Mouse (Mus musculus) hindbrain, embryonic 11.5 days (tissue): Measurements from ENCODE around the gene Zfp831. TPM values are rescaled to one million over a fixed set of nuclear protein-coding genes. Genes with fewer than 3 reads are reported as not detected.

Experiments used
- ATAC-seq: fragments of 200-750 bp; cut with Nextera tagmentation; 2 replicates; pipeline ENCODE4 v1.8.0; 2017; ENCODE audit warnings: mild to moderate bottlenecking, moderate TSS enrichment, moderate library complexity; ENCODE audit not compliant: low FRiP score
- DNase-seq: peaks from one replicate; pipeline ENCODE4 v3.0.0-alpha.2; 2015; ENCODE audit warnings: low spot score
- H3K27ac ChIP-seq: fragments of 300-500 bp; sonication (generic); 2 replicates; pipeline ENCODE4 v1.5.1; 2014; ENCODE audit warnings: mild to moderate bottlenecking, low read depth, low read length
- H3K27me3 ChIP-seq: fragments of 300-500 bp; sonication (generic); 2 replicates; pipeline ENCODE4 v1.6.1; 2014; ENCODE audit warnings: mild to moderate bottlenecking, low read length, moderate library complexity, mixed read lengths; ENCODE audit not compliant: control insufficient read depth, insufficient read depth
- H3K36me3 ChIP-seq: fragments of 300-500 bp; sonication (generic); 2 replicates; pipeline ENCODE4 v1.6.1; 2014; ENCODE audit warnings: mild to moderate bottlenecking, low read length, moderate library complexity, mixed read lengths; ENCODE audit not compliant: control insufficient read depth, insufficient read depth
- H3K4me1 ChIP-seq: fragments of 300-500 bp; sonication (generic); replicated peaks from 2 replicates; pipeline ENCODE4 v1.6.1; 2014; ENCODE audit warnings: low read length, mixed read lengths; ENCODE audit not compliant: control insufficient read depth, insufficient read depth
- H3K4me2 ChIP-seq: fragments of 300-500 bp; sonication (generic); replicated peaks from 2 replicates; pipeline ENCODE4 v1.6.1; 2014; ENCODE audit warnings: mild to moderate bottlenecking, low read depth, low read length
- H3K4me3 ChIP-seq: fragments of 300-500 bp; sonication (generic); 2 replicates; pipeline ENCODE4 v1.5.1; 2014; ENCODE audit warnings: low read depth, low read length
- H3K9ac ChIP-seq: fragments of 300-500 bp; sonication (generic); 2 replicates; pipeline ENCODE4 v1.6.1; 2014; ENCODE audit warnings: low read depth, low read length
- H3K9me3 ChIP-seq: fragments of 300-500 bp; sonication (generic); 2 replicates; pipeline ENCODE4 v1.6.1; 2016; ENCODE audit warnings: low read length; ENCODE audit not compliant: control insufficient read depth
- WGBS: fragments of 180-500 bp; shearing (Covaris S2); extraction: QIAGEN DNeasy Blood & Tissue Kit; methylation state at CpG from one replicate; pipeline ENCODE4 v1.1.7; 2014; 5-methylcytosine and 5-hydroxymethylcytosine counted together
- polyA plus RNA-seq: library from polyadenylated mRNA; unstranded; fragments of >200 nt; fragmentation: Nextera tagmentation; extraction: Ambion mirVana; gene quantifications from 2 replicates; pipeline ENCODE4 v1.2.1, GENCODE M21; 2014

The Zfp831 gene
- polyA plus RNA-seq, 1 experiment from 2014 or later, result not detected

DNA sequence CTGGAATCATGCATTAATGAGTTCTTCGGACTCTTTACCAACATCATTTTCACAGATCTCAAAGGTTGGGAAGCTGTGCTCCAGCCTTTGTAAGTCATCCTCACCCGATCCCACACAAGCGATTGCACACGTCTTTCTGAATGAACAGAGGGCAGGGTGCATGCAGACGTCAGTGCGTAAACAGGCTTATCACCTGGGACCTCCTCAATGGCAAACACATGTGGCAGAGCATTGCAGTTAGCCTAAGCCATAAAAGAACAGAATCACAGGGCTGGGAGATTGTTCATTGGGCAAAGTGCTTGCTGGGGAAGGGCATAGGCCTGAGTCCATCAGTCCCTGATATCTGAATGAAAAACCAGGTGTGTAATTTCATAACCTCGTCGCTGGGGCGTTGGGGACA is 17.0 kb downstream of the Zfp831 start:
- Histone ChIP-seq H3K4me1 (no peaks in the 10 kb centered on the region), H3K27ac (no peak overlapping the region), H3K4me2 (no peak overlapping the region), H3K4me3 (no peak overlapping the region), H3K9me3 (no peaks in the 10 kb centered on the region), H3K36me3 (no peaks in the 10 kb centered on the region), H3K27me3 (no peaks in the 10 kb centered on the region), H3K9ac (no peak overlapping the region)
- DNase-seq (no peak), ATAC-seq (no peak)
- 82% methylated on average over 9 of the region's 9 CpGs for WGBS

- Histone ChIP-seq H3K27me3 (no peaks in the 10 kb centered on the region), H3K9ac (no peak overlapping the region), H3K36me3 (no peaks in the 10 kb centered on the region), H3K27ac (no peak overlapping the region), H3K4me2 (no peak overlapping the region), H3K4me3 (no peak overlapping the region), H3K4me1 (no peaks in the 10 kb centered on the region), H3K9me3 (no peaks in the 10 kb centered on the region)
- no peak for DNase-seq
- 47% methylated on average over 7 of the region's 7 CpGs for WGBS
- ATAC-seq, result peak; percentile 42
Measured at GRCm38 (mm10) chr2:174661436-174662171, 18.3 kb downstream of the Zfp831 start.

DNA sequence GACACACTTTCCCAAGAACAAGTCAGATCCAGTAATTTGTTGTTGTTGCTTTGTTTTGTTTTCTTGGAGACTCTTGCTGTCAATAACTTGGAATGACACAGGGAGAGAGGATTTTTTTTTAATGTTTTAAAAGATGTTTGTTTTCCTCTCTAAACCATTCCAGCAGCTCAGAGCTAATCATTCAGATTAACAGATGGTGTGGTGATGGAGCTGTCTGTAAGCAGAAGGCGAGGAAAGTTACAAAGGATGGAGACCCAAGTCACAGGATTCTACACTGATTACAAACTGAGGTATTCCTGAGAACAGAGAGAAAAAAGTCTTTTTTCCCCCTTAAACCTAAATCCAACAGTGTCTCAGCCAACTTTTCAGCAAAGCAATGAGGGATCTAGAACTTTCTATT is 19.3 kb downstream of the Zfp831 start:
- Histone ChIP-seq H3K9ac (no peak overlapping the region), H3K27me3 (no peaks in the 10 kb centered on the region), H3K9me3 (no peaks in the 10 kb centered on the region), H3K4me3 (no peak overlapping the region), H3K27ac (no peak overlapping the region), H3K4me2 (no peak overlapping the region), H3K4me1 (no peaks in the 10 kb centered on the region), H3K36me3 (no peaks in the 10 kb centered on the region)
- ATAC-seq (no peak), DNase-seq (no peak)
- WGBS, result 83% methylated on average over 1 of the region's 1 CpGs

DNA sequence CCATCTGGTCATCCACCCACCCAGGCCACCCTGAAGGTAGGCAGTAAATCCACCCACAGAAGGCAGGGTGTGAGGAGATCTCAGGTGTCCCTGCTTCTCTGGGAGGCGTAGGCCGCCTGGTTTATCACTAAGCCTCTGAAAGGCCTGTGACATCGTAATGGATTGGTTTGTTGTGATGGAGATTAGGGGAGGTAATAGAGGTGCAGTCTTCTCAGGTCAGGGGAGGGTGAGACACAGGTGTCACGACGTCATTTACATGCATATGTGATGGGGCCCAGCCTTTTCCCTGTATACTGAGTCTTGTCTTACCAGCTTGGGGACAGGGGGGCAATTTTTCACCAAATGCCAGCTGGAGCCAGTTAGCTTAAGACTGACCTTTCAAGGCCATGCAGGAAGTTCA is 22.1 kb downstream of the Zfp831 start:
- no peaks in the 10 kb centered on the region for H3K9me3 ChIP-seq
- H3K9ac ChIP-seq, result no peak overlapping the region
- H3K36me3 ChIP-seq, result no peaks in the 10 kb centered on the region
- DNase-seq, result no peak
- H3K27ac ChIP-seq, result no peak overlapping the region
- no peak overlapping the region for H3K4me2 ChIP-seq
- H3K27me3 ChIP-seq, result no peaks in the 10 kb centered on the region
- H3K4me1 ChIP-seq, result no peaks in the 10 kb centered on the region
- ATAC-seq, result no peak
- 36% methylated on average over 5 of the region's 5 CpGs for WGBS
- no peak overlapping the region for H3K4me3 ChIP-seq

DNA sequence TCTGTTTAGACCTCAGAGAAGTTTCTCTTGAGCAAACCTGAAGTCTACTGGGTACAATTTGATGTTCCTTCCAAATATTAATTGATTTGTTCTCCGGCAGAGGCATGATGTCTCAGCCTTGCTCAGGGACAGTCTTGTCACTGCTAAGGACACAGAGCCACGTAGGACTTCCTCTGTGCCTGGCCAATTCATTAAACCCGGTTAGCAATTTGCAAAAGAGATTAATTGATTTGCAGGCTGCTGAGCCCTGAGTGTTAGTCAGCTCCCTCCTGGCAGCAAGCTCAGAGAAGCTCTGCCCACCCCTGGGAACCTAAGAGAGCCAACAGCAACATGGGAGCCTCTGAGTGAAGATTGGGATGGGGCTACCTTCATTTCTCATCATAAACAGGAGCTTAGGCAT is 25.5 kb downstream of the Zfp831 start:
- H3K27me3 ChIP-seq, result peaks cover 10% of the 10 kb centered on the region; the same call in 1 of the 2 replicates
- H3K4me2 ChIP-seq, result no peak overlapping the region
- ATAC-seq, result no peak
- H3K9ac ChIP-seq, result no peak overlapping the region
- 0 out of 2 replicates have a peak, but pooled peaks cover 3% of the 10 kb centered on the region for H3K4me1 ChIP-seq
- H3K9me3 ChIP-seq, result no peaks in the 10 kb centered on the region
- H3K27ac ChIP-seq, result no peak overlapping the region
- WGBS, result 66% methylated on average over 3 of the region's 3 CpGs
- no peak for DNase-seq
- no peaks in the 10 kb centered on the region for H3K36me3 ChIP-seq
- no peak overlapping the region for H3K4me3 ChIP-seq

DNA sequence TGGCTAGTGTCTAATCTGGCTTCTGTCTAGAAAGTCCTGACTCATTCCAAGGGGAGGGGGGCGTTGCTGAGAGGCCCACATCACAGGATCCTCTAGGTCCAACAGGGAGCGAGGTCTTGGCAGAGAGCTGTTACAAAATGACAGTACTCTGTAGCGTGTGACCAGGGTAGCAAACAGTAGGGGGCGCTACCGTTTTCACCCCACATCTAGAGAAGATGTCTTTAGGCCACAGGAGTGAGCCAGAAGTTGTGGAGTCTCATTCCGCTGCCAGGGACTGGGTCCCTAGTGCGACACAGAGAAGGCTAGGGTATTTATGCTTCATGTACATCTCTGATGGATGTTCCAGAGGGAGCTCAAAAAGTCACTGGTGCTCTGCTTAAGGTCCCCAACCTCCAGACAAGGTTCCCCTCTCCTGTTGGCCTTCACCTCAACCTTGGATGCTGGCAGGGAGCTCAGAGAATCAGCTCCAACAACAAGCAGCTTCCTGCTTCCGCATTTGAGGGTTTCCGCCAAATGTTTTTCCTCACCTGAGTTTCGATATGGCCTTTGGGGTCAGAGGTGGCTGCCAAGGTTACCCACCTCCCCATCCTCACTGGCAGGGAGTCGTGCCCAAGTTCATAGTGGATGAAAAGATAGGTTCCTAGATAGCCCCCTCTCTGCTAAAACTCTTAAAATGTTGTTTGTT is 29.3 kb downstream of the Zfp831 start:
- Histone ChIP-seq H3K9ac (no peak overlapping the region), H3K4me1 (0 out of 2 replicates have a peak, but pooled peaks cover 3% of the 10 kb centered on the region), H3K4me3 (no peak overlapping the region), H3K9me3 (no peaks in the 10 kb centered on the region), H3K27me3 (peaks cover 10% of the 10 kb centered on the region; the same call in 1 of the 2 replicates), H3K27ac (no peak overlapping the region), H3K4me2 (peak overlapping the region; percentile 61; the same call in 1 of the 2 replicates), H3K36me3 (no peaks in the 10 kb centered on the region)
- WGBS, result 23% methylated on average over 11 of the region's 11 CpGs
- DNase-seq, result peak; percentile 28
- no peak for ATAC-seq

- no peaks in the 10 kb centered on the region for H3K9me3 ChIP-seq
- peak overlapping the region; percentile 31 for H3K4me3 ChIP-seq
- H3K4me2 ChIP-seq, result peak overlapping the region; percentile 61
- H3K9ac ChIP-seq, result peak overlapping the region; percentile 54
- 1% methylated on average over 25 of the region's 25 CpGs for WGBS
- peak; percentile 96 for DNase-seq
- no peak overlapping the region for H3K27ac ChIP-seq
- peaks cover 10% of the 10 kb centered on the region; the same call in 1 of the 2 replicates for H3K27me3 ChIP-seq
- 0 out of 2 replicates have a peak, but pooled peaks cover 3% of the 10 kb centered on the region for H3K4me1 ChIP-seq
- no peaks in the 10 kb centered on the region for H3K36me3 ChIP-seq
- ATAC-seq, result peak; percentile 91
Measured at GRCm38 (mm10) chr2:174673592-174674286, 30.4 kb downstream of the Zfp831 start.

DNA sequence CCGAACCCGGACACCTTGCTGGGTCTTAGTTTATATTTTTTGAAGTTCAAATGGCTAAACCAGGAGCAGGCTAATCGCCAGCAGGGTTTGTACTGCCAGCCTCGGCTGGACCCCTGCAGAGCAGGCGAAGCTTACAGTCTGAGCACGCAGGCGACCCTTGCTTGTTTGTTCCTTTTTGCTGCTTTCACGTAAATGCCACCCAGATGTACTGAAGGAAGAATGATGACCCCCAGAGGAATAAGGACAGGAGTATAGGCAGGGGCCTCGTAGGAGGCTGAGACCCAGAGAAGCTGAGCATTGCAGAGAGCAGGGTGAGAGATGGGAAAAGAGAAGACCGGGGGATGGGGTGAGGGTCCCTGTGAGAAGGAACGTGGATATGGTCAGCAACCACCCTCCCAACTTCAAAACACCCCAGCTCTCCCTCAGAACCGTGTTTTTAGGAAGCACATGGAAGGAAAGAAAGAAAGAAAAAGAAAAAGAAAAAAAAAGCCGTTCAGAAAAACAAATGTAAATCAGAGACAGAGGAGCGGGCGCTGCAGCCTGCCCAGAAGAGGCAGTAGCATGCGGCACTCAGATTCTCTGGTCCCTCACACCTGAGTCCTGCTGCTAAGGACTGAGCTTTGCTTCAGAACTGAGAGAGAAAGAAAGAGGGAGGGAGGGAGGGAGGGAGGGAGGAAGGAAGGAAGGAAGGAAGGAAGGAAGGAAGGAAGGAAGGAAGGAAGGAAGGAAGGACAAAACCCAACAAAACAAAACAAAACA is 31.1 kb downstream of the Zfp831 start:
- Histone ChIP-seq H3K4me1 (0 out of 2 replicates have a peak, but pooled peaks cover 3% of the 10 kb centered on the region), H3K9me3 (no peaks in the 10 kb centered on the region), H3K27me3 (peaks cover 10% of the 10 kb centered on the region; the same call in 1 of the 2 replicates), H3K4me3 (peak overlapping the region; percentile 31), H3K36me3 (no peaks in the 10 kb centered on the region), H3K27ac (no peak overlapping the region), H3K4me2 (peak overlapping the region; percentile 61), H3K9ac (peak overlapping the region; percentile 54)
- ATAC-seq, result peak; percentile 74
- no peak for DNase-seq
- WGBS, result 2% methylated on average over 16 of the region's 16 CpGs
